Mouse (Mus musculus) adrenal gland, postnatal 14 days (tissue): ENCODE data around the gene Pcbp4. TPM values are rescaled to one million over a fixed set of nuclear protein-coding genes. Genes with fewer than 3 reads are reported as not detected.

Source experiments
- DNase-seq: peaks from one replicate; pipeline ENCODE4 v3.0.0; 2021; ENCODE audit warnings: mixed read lengths
- total RNA-seq: library from RNA; stranded (reverse); gene quantifications from 2 replicates; pipeline ENCODE4 v1.2.3, GENCODE M21; 2021

Pcbp4 gene
- total RNA-seq, 1 experiment from 2014 or later: 24.3 TPM

GRCm38 (mm10) chr9:106463122-106464063 lies 10.3 kb downstream of the Pcbp4 start:
- no peak for DNase-seq

- peak; percentile 78 for DNase-seq
These were observed 11.9 kb downstream of the Pcbp4 start for GRCm38 (mm10) chr9:106464751-106465541.

GRCm38 (mm10) chr9:106465571-106466200 lies 12.6 kb downstream of the Pcbp4 start, which contains the start of gene Gpr62:
Gpr62 (minus strand) TSS chr9:106465938.
- peak; percentile 45 for DNase-seq

GRCm38 (mm10) chr9:106466721-106467120 lies 13.6 kb downstream of the Pcbp4 start:
- no peak for DNase-seq

- no peak for DNase-seq
These were observed 14.7 kb downstream of the Pcbp4 start for GRCm38 (mm10) chr9:106467746-106468145.

GRCm38 (mm10) chr9:106469317-106469716 lies 16.2 kb downstream of the Pcbp4 start:
- no peak for DNase-seq

- peak; percentile 3 for DNase-seq
These were observed 16.7 kb downstream of the Pcbp4 start for GRCm38 (mm10) chr9:106469776-106470175.

- DNase-seq: peak; percentile 12
These were observed 18.1 kb downstream of the Pcbp4 start for GRCm38 (mm10) chr9:106470991-106471750.

GRCm38 (mm10) chr9:106471892-106472291 lies 18.8 kb downstream of the Pcbp4 start:
- peak; percentile 78 for DNase-seq

- DNase-seq: peak; percentile 12
These were observed 19.2 kb downstream of the Pcbp4 start for GRCm38 (mm10) chr9:106472321-106472720.

GRCm38 (mm10) chr9:106473081-106473752 lies 20.1 kb downstream of the Pcbp4 start:
- DNase-seq: peak; percentile 4

- peak; percentile 4 for DNase-seq
These were observed 20.6 kb downstream of the Pcbp4 start for GRCm38 (mm10) chr9:106473753-106474105.

GRCm38 (mm10) chr9:106474456-106474855 lies 21.4 kb downstream of the Pcbp4 start:
- peak; percentile 90 for DNase-seq

- peak; percentile 49 for DNase-seq
These were observed 22.0 kb downstream of the Pcbp4 start for GRCm38 (mm10) chr9:106475046-106475445.

GRCm38 (mm10) chr9:106475663-106476001 lies 22.5 kb downstream of the Pcbp4 start, which contains the start of gene Rrp9:
Rrp9 (plus strand) TSS chr9:106475963.
- no peak for DNase-seq

GRCm38 (mm10) chr9:106476002-106476923 lies 23.2 kb downstream of the Pcbp4 start:
- DNase-seq: peak; percentile 82

GRCm38 (mm10) chr9:106476924-106477484 lies 23.9 kb downstream of the Pcbp4 start, which contains the start of gene Parp3:
Parp3 (minus strand) TSS chr9:106476949.
- DNase-seq: peak; percentile 99

GRCm38 (mm10) chr9:106477649-106478048 lies 24.6 kb downstream of the Pcbp4 start:
- no peak for DNase-seq

- no peak for DNase-seq
These were observed 25.0 kb downstream of the Pcbp4 start for GRCm38 (mm10) chr9:106478101-106478500.

- no peak for DNase-seq
These were observed 27.4 kb downstream of the Pcbp4 start for GRCm38 (mm10) chr9:106480541-106480940.
